Mouse (Mus musculus): ENCODE measurements around the gene Enox2.

The Enox2 gene

GRCm38 (mm10) chrX:49287700-49288563 is at the start of gene Enox2:
Enox2 (minus strand) TSS chrX:49288259.
- TF ChIP-seq NANOG (IDR thresholded peaks at IDR 0.05; ENCODE audit: borderline replicate concordance, low read length) (no peak), CTCF (conservative IDR thresholded peaks at IDR 0.05; ENCODE audit: low read length) (no peak), POU5F1 (IDR thresholded peaks at IDR 0.05; ENCODE audit: borderline replicate concordance, low read length) (no peak)
- peak within 1 kb of the TSS; percentile 83 for H3K4me3 ChIP-seq (replicated peaks; ENCODE audit: low read length)

GRCm38 (mm10) chrX:49309496-49309895 is 21.4 kb upstream of the Enox2 start:
- H3K4me1 ChIP-seq (replicated peaks; ENCODE audit: low read depth, low read length) = no peaks in the 10 kb centered on the region
- no peaks in the 10 kb centered on the region for H3K9me3 ChIP-seq (ENCODE audit: low read length)
- no peaks in the 10 kb centered on the region for H3K27me3 ChIP-seq (ENCODE audit: insufficient read depth, low read length)
- no peaks in the 10 kb centered on the region for H3K36me3 ChIP-seq (ENCODE audit: insufficient read depth, low read length)
- peak; percentile 54 for TF ChIP-seq CTCF (conservative IDR thresholded peaks at IDR 0.05; ENCODE audit: low read length)
- no peak for TF ChIP-seq NANOG (IDR thresholded peaks at IDR 0.05; ENCODE audit: borderline replicate concordance, low read length)
- TF ChIP-seq POU5F1 (IDR thresholded peaks at IDR 0.05; ENCODE audit: borderline replicate concordance, low read length) = no peak
- H3K4me3 ChIP-seq (replicated peaks; ENCODE audit: low read length) = no peak overlapping the region

More at GRCm38 (mm10) chrX:49287700-49288563, at the start of gene Enox2:
- no peaks in the 10 kb centered on the region for H3K9me3 ChIP-seq (ENCODE audit: low read length)
- H3K27me3 ChIP-seq (ENCODE audit: insufficient read depth, low read length) = no peaks in the 10 kb centered on the region
- no peaks in the 10 kb centered on the region for H3K36me3 ChIP-seq (ENCODE audit: insufficient read depth, low read length)
- peaks cover 2% of the 10 kb centered on the region; the same call in 1 of the 2 replicates for H3K4me1 ChIP-seq (replicated peaks; ENCODE audit: low read depth, low read length)

GRCm38 (mm10) chrX:49306659-49307058 is 18.6 kb upstream of the Enox2 start:
- H3K4me1 ChIP-seq (replicated peaks; ENCODE audit: low read depth, low read length) = no peaks in the 10 kb centered on the region
- no peak overlapping the region for H3K4me3 ChIP-seq (replicated peaks; ENCODE audit: low read length)
- no peaks in the 10 kb centered on the region for H3K27me3 ChIP-seq (ENCODE audit: insufficient read depth, low read length)
- H3K9me3 ChIP-seq (ENCODE audit: low read length) = no peaks in the 10 kb centered on the region
- no peaks in the 10 kb centered on the region for H3K36me3 ChIP-seq (ENCODE audit: insufficient read depth, low read length)
- no peak for TF ChIP-seq POU5F1 (IDR thresholded peaks at IDR 0.05; ENCODE audit: borderline replicate concordance, low read length)
- TF ChIP-seq NANOG (IDR thresholded peaks at IDR 0.05; ENCODE audit: borderline replicate concordance, low read length) = no peak
- TF ChIP-seq CTCF (conservative IDR thresholded peaks at IDR 0.05; ENCODE audit: low read length) = peak; percentile 39

GRCm38 (mm10) chrX:49279918-49280586 is 8.0 kb downstream of the Enox2 start:
- H3K27me3 ChIP-seq (ENCODE audit: insufficient read depth, low read length) = no peaks in the 10 kb centered on the region
- H3K9me3 ChIP-seq (ENCODE audit: low read length) = no peaks in the 10 kb centered on the region
- no peaks in the 10 kb centered on the region for H3K36me3 ChIP-seq (ENCODE audit: insufficient read depth, low read length)
- no peaks in the 10 kb centered on the region for H3K4me1 ChIP-seq (replicated peaks; ENCODE audit: low read depth, low read length)
- TF ChIP-seq CTCF (conservative IDR thresholded peaks at IDR 0.05; ENCODE audit: low read length) = no peak
- no peak for TF ChIP-seq NANOG (IDR thresholded peaks at IDR 0.05; ENCODE audit: borderline replicate concordance, low read length)
- no peak for TF ChIP-seq POU5F1 (IDR thresholded peaks at IDR 0.05; ENCODE audit: borderline replicate concordance, low read length)
- H3K4me3 ChIP-seq (replicated peaks; ENCODE audit: low read length) = no peak overlapping the region

GRCm38 (mm10) chrX:49273487-49274042 is 14.5 kb downstream of the Enox2 start:
- Histone ChIP-seq H3K4me1 (replicated peaks; ENCODE audit: low read depth, low read length) (peaks cover 5% of the 10 kb centered on the region), H3K27me3 (ENCODE audit: insufficient read depth, low read length) (no peaks in the 10 kb centered on the region), H3K4me3 (replicated peaks; ENCODE audit: low read length) (no peak overlapping the region), H3K9me3 (ENCODE audit: low read length) (no peaks in the 10 kb centered on the region), H3K36me3 (ENCODE audit: insufficient read depth, low read length) (no peaks in the 10 kb centered on the region)
- TF ChIP-seq CTCF (conservative IDR thresholded peaks at IDR 0.05; ENCODE audit: low read length) (no peak), POU5F1 (IDR thresholded peaks at IDR 0.05; ENCODE audit: borderline replicate concordance, low read length) (no peak), NANOG (IDR thresholded peaks at IDR 0.05; ENCODE audit: borderline replicate concordance, low read length) (no peak)

GRCm38 (mm10) chrX:49250816-49251215 is 37.2 kb downstream of the Enox2 start:
- Histone ChIP-seq H3K4me1 (replicated peaks; ENCODE audit: low read depth, low read length) (peaks cover 17% of the 10 kb centered on the region), H3K36me3 (ENCODE audit: insufficient read depth, low read length) (no peaks in the 10 kb centered on the region), H3K9me3 (ENCODE audit: low read length) (no peaks in the 10 kb centered on the region), H3K4me3 (replicated peaks; ENCODE audit: low read length) (no peak overlapping the region), H3K27me3 (ENCODE audit: insufficient read depth, low read length) (no peaks in the 10 kb centered on the region)
- TF ChIP-seq CTCF (conservative IDR thresholded peaks at IDR 0.05; ENCODE audit: low read length) (no peak), NANOG (IDR thresholded peaks at IDR 0.05; ENCODE audit: borderline replicate concordance, low read length) (no peak), POU5F1 (IDR thresholded peaks at IDR 0.05; ENCODE audit: borderline replicate concordance, low read length) (no peak)

- H3K9me3 ChIP-seq (ENCODE audit: low read length) = no peaks in the 10 kb centered on the region
- TF ChIP-seq NANOG (IDR thresholded peaks at IDR 0.05; ENCODE audit: borderline replicate concordance, low read length) (no peak), POU5F1 (IDR thresholded peaks at IDR 0.05; ENCODE audit: borderline replicate concordance, low read length) (no peak), CTCF (conservative IDR thresholded peaks at IDR 0.05; ENCODE audit: low read length) (no peak)
- H3K4me1 ChIP-seq (replicated peaks; ENCODE audit: low read depth, low read length) = no peaks in the 10 kb centered on the region
- H3K27me3 ChIP-seq (ENCODE audit: insufficient read depth, low read length) = no peaks in the 10 kb centered on the region
- H3K4me3 ChIP-seq (replicated peaks; ENCODE audit: low read length) = no peak overlapping the region
- H3K36me3 ChIP-seq (ENCODE audit: insufficient read depth, low read length) = no peaks in the 10 kb centered on the region
These were observed 62.1 kb downstream of the Enox2 start for GRCm38 (mm10) chrX:49225792-49226426.

- TF ChIP-seq CTCF (conservative IDR thresholded peaks at IDR 0.05; ENCODE audit: low read length) (no peak), POU5F1 (IDR thresholded peaks at IDR 0.05; ENCODE audit: borderline replicate concordance, low read length) (no peak), NANOG (IDR thresholded peaks at IDR 0.05; ENCODE audit: borderline replicate concordance, low read length) (no peak)
These were observed 71.6 kb downstream of the Enox2 start for GRCm38 (mm10) chrX:49216422-49216821.

More at GRCm38 (mm10) chrX:49216422-49216821, 71.6 kb downstream of the Enox2 start:
- Histone ChIP-seq H3K9me3 (ENCODE audit: low read length) (no peaks in the 10 kb centered on the region), H3K4me1 (replicated peaks; ENCODE audit: low read depth, low read length) (no peaks in the 10 kb centered on the region), H3K4me3 (replicated peaks; ENCODE audit: low read length) (no peak overlapping the region), H3K27me3 (ENCODE audit: insufficient read depth, low read length) (no peaks in the 10 kb centered on the region), H3K36me3 (ENCODE audit: insufficient read depth, low read length) (no peaks in the 10 kb centered on the region)
